In genomic region chr2:160717269-160717668, GRCm38 (mm10) we compare ENCODE assay signal across 10 mouse cellular contexts. TPM values are rescaled to one million over a fixed set of nuclear protein-coding genes. Genes with fewer than 3 reads are reported as not detected.
DNase-seq lines count a peak whose midpoint lies in the region; ATAC-seq and TF ChIP-seq lines count a peak whose summit lies in the region.
"Had no signal": no experiment of that assay in that cellular context is flagged by ENCODE, and none has a peak within 500 bp of the region (broad histone marks: within the 10 kb centered on the region; RNA-seq: fewer than 3 reads in every experiment).

No protein-coding gene starts in this region.

- ATAC-seq in hindbrain, embryonic 11.5 days (ENCODE audit: low FRiP score) = no peak
- ATAC-seq in forebrain, embryonic 13.5 days = no peak

- H3K9ac ChIP-seq in hindbrain, embryonic 11.5 days (ENCODE audit: low read depth, low read length) = no peak overlapping the region
- H3K9ac ChIP-seq in forebrain, embryonic 13.5 days = no peak overlapping the region
- H3K9ac ChIP-seq: embryonic facial prominence, embryonic 15.5 days; limb, embryonic 12.5 days had no signal

- WGBS in hindbrain, embryonic 11.5 days = 77% methylated on average over 5 of the region's 5 CpGs
- WGBS in hindbrain, embryonic 10.5 days = 75% methylated on average over 5 of the region's 5 CpGs
- WGBS in forebrain, embryonic 13.5 days = 80% methylated on average over 5 of the region's 5 CpGs

- H3K9me3 ChIP-seq in hindbrain, embryonic 11.5 days (ENCODE audit: control insufficient read depth, low read length) = no peaks in the 10 kb centered on the region
- no peaks in the 10 kb centered on the region for H3K9me3 ChIP-seq in hindbrain, embryonic 10.5 days
- H3K9me3 ChIP-seq in E14TG2a.4 (ENCODE audit: low read length) = no peaks in the 10 kb centered on the region
- H3K9me3 ChIP-seq in forebrain, embryonic 13.5 days (replicated peaks) = no peaks in the 10 kb centered on the region
- H3K9me3 ChIP-seq: embryonic facial prominence, embryonic 15.5 days; limb, embryonic 12.5 days had no signal

- peak; percentile 73 for TF ChIP-seq CTCF in E14TG2a.4 (conservative IDR thresholded peaks at IDR 0.05; ENCODE audit: low read length)
- TF ChIP-seq CTCF in cortical plate, adult 2 months (IDR thresholded peaks at IDR 0.05; ENCODE audit: extremely low read depth, insufficient read depth, low read length) = peak; percentile 33; the same call in 1 of the 2 replicates

- no peak overlapping the region for H3K4me3 ChIP-seq in hindbrain, embryonic 11.5 days (ENCODE audit: low read depth, low read length)
- H3K4me3 ChIP-seq in hindbrain, embryonic 10.5 days = no peak overlapping the region
- no peak overlapping the region for H3K4me3 ChIP-seq in E14TG2a.4 (replicated peaks; ENCODE audit: low read length)
- H3K4me3 ChIP-seq in cortical plate, adult 2 months (ENCODE audit: insufficient read depth, low read length) = no peak overlapping the region
- no peak overlapping the region for H3K4me3 ChIP-seq in forebrain, embryonic 13.5 days
- H3K4me3 ChIP-seq: embryonic facial prominence, embryonic 15.5 days; limb, embryonic 12.5 days had no signal

- TF ChIP-seq POLR2A in cortical plate, adult 2 months (IDR thresholded peaks at IDR 0.05; ENCODE audit: extremely low read depth, insufficient read depth, low read length) = no peak

- H3K4me2 ChIP-seq in hindbrain, embryonic 11.5 days (replicated peaks; ENCODE audit: low read depth, low read length) = no peak overlapping the region
- no peak overlapping the region for H3K4me2 ChIP-seq in forebrain, embryonic 13.5 days
- H3K4me2 ChIP-seq: embryonic facial prominence, embryonic 15.5 days; limb, embryonic 12.5 days had no signal

- peaks cover 14% of the 10 kb centered on the region for H3K36me3 ChIP-seq in hindbrain, embryonic 11.5 days (ENCODE audit: control insufficient read depth, insufficient read depth, low read length)
- H3K36me3 ChIP-seq in hindbrain, embryonic 10.5 days = peaks cover 100% of the 10 kb centered on the region
- peaks cover 89% of the 10 kb centered on the region for H3K36me3 ChIP-seq in E14TG2a.4 (ENCODE audit: insufficient read depth, low read length)
- H3K36me3 ChIP-seq in forebrain, embryonic 13.5 days (ENCODE audit: poor library complexity, severe bottlenecking) = peaks cover 94% of the 10 kb centered on the region

- no peak overlapping the region for H3K27ac ChIP-seq in hindbrain, embryonic 11.5 days (ENCODE audit: low read depth, low read length)
- no peak overlapping the region for H3K27ac ChIP-seq in hindbrain, embryonic 10.5 days
- no peak overlapping the region for H3K27ac ChIP-seq in cortical plate, adult 2 months (ENCODE audit: insufficient read depth, low read length)
- no peak overlapping the region for H3K27ac ChIP-seq in forebrain, embryonic 13.5 days
- H3K27ac ChIP-seq: embryonic facial prominence, embryonic 15.5 days; limb, embryonic 12.5 days had no signal

- no peaks in the 10 kb centered on the region for H3K27me3 ChIP-seq in hindbrain, embryonic 11.5 days (ENCODE audit: control insufficient read depth, insufficient read depth, low read length)
- H3K27me3 ChIP-seq in hindbrain, embryonic 10.5 days (ENCODE audit: insufficient read depth, poor library complexity, severe bottlenecking) = no peaks in the 10 kb centered on the region
- no peaks in the 10 kb centered on the region for H3K27me3 ChIP-seq in E14TG2a.4 (ENCODE audit: insufficient read depth, low read length)
- no peaks in the 10 kb centered on the region for H3K27me3 ChIP-seq in forebrain, embryonic 13.5 days
- H3K27me3 ChIP-seq: embryonic facial prominence, embryonic 15.5 days; limb, embryonic 12.5 days had no signal

- DNase-seq in hindbrain, embryonic 11.5 days (ENCODE audit: low spot score) = peak; percentile 74
- DNase-seq in hindbrain, embryonic 10.5 days (ENCODE audit: low spot score) = no peak
- peak; percentile 71 for DNase-seq in 3T3-L1 (ENCODE audit: low read depth, low spot score)
- DNase-seq in mesoderm, embryonic 11.5 days (ENCODE audit: low read depth, low spot score) = peak; percentile 67
- no peak for DNase-seq in layer of hippocampus, adult 9-10 months (ENCODE audit: low spot score)

- no peaks in the 10 kb centered on the region for H3K4me1 ChIP-seq in hindbrain, embryonic 11.5 days (replicated peaks; ENCODE audit: control insufficient read depth, insufficient read depth, low read length)
- no peaks in the 10 kb centered on the region for H3K4me1 ChIP-seq in hindbrain, embryonic 10.5 days (replicated peaks)
- H3K4me1 ChIP-seq in E14TG2a.4 (replicated peaks; ENCODE audit: low read depth, low read length) = no peaks in the 10 kb centered on the region
- peaks cover 9% of the 10 kb centered on the region; the same call in 1 of the 2 replicates for H3K4me1 ChIP-seq in cortical plate, adult 2 months (ENCODE audit: control insufficient read depth, insufficient read depth, low read length)
- H3K4me1 ChIP-seq in forebrain, embryonic 13.5 days = peaks cover 13% of the 10 kb centered on the region
- H3K4me1 ChIP-seq: embryonic facial prominence, embryonic 15.5 days; limb, embryonic 12.5 days had no signal

RNA-seq across cellular contexts. Expression of gene Plcg1, which starts 13.8 kb away (rescaled TPM):
- 67.8 and 73.3 TPM in 2 replicates for polyA plus RNA-seq in hindbrain, embryonic 11.5 days (2014; fragmentation: Nextera tagmentation; extraction: Ambion mirVana)
- polyA plus RNA-seq in hindbrain, embryonic 10.5 days (2016; fragmentation: Nextera tagmentation; extraction: Ambion mirVana) = 65.1 and 78.0 TPM in 2 replicates
- 78.5 and 94.8 TPM in 2 replicates for polyA plus RNA-seq in cortical plate, adult 2 months (2012; rRNA removed)
- 66.8 and 70.1 TPM in 2 replicates for polyA plus RNA-seq in forebrain, embryonic 13.5 days (2015; fragmentation: Nextera tagmentation; extraction: Ambion mirVana)

Comparison
In these comparisons a context has a peak if more than half of its experiments do, and no peak if none do; other contexts are left out.
1. DNase-seq: peak in hindbrain, embryonic 11.5 days (single experiment), 3T3-L1 (single experiment) and mesoderm, embryonic 11.5 days (single experiment); none in hindbrain, embryonic 10.5 days (single experiment) and layer of hippocampus, adult 9-10 months (single experiment).